Mouse (Mus musculus) heart, embryonic 16.5 days (tissue): ENCODE measurements around the gene Mindy4. TPM values are rescaled to one million over a fixed set of nuclear protein-coding genes. Genes with fewer than 3 reads are reported as not detected.

ENCODE experiments used
- ATAC-seq: fragments of 200-750 bp; cut with Nextera tagmentation; replicated peaks from 2 replicates; pipeline ENCODE4 v1.8.0; 2017; ENCODE audit warnings: moderate number of reproducible peaks; ENCODE audit not compliant: insufficient read depth, low FRiP score; ENCODE audit errors: extremely low read depth
- H3K27ac ChIP-seq: fragments of 300-500 bp; sonication (generic); 2 replicates; pipeline ENCODE4 v1.5.1; 2014; ENCODE audit warnings: mild to moderate bottlenecking, low read length, control low read depth, moderate library complexity
- H3K27me3 ChIP-seq: fragments of 300-500 bp; sonication (generic); 2 replicates; pipeline ENCODE4 v1.6.1; 2014; ENCODE audit warnings: low read length, mixed read lengths; ENCODE audit not compliant: control insufficient read depth, insufficient read depth
- H3K36me3 ChIP-seq: fragments of 300-500 bp; sonication (generic); 2 replicates; pipeline ENCODE4 v1.6.1; 2014; ENCODE audit not compliant: control insufficient read depth, insufficient read depth
- H3K4me1 ChIP-seq: fragments of 300-500 bp; sonication (generic); 2 replicates; pipeline ENCODE4 v1.6.1; 2014; ENCODE audit warnings: low read length, mixed read lengths; ENCODE audit not compliant: control insufficient read depth, insufficient read depth
- H3K4me2 ChIP-seq: fragments of 300-500 bp; sonication (generic); 2 replicates; pipeline ENCODE4 v1.6.1; 2014; ENCODE audit warnings: low read depth, mild to moderate bottlenecking, control low read depth, low read length
- H3K4me3 ChIP-seq: fragments of 300-500 bp; sonication (generic); 2 replicates; pipeline ENCODE4 v1.5.1; 2014; ENCODE audit warnings: mild to moderate bottlenecking, control low read depth, low read length
- H3K9ac ChIP-seq: fragments of 300-500 bp; sonication (generic); 2 replicates; pipeline ENCODE4 v1.6.1; 2014; ENCODE audit warnings: low read length, control low read depth
- H3K9me3 ChIP-seq: fragments of 300-500 bp; sonication (generic); replicated peaks from 2 replicates; pipeline ENCODE4 v1.6.1; 2016; ENCODE audit warnings: low read length; ENCODE audit not compliant: control insufficient read depth
- WGBS: fragments of 180-500 bp; shearing (Covaris S2); extraction: QIAGEN DNeasy Blood & Tissue Kit; methylation state at CpG from one replicate; pipeline ENCODE4 v1.1.7; 2014; 5-methylcytosine and 5-hydroxymethylcytosine counted together
- polyA plus RNA-seq: library from polyadenylated mRNA; unstranded; fragments of >200 nt; fragmentation: Nextera tagmentation; extraction: Ambion mirVana; gene quantifications from 2 replicates; pipeline ENCODE4 v1.2.1, GENCODE M21; 2015

Mindy4 gene
- 7.0 and 9.1 TPM in 2 replicates for polyA plus RNA-seq

GRCm38 (mm10) chr6:55202913-55203910 is at the start of gene Mindy4:
Mindy4 (plus strand) TSS chr6:55203383.
- Histone ChIP-seq H3K27me3 (no peaks in the 10 kb centered on the region), H3K27ac (peak within 1 kb of the TSS; percentile 90), H3K4me2 (peak within 1 kb of the TSS; percentile 88), H3K4me3 (peak within 1 kb of the TSS; percentile 72), H3K9me3 (no peaks in the 10 kb centered on the region), H3K4me1 (peaks cover 9% of the 10 kb centered on the region), H3K36me3 (no peaks in the 10 kb centered on the region), H3K9ac (peak within 1 kb of the TSS; percentile 78)
- 4% methylated on average over 31 of the region's 33 CpGs for WGBS
- ATAC-seq, result peak; percentile 96

GRCm38 (mm10) chr6:55159256-55159655 is 43.9 kb upstream of the Mindy4 start:
- Histone ChIP-seq H3K9ac (no peak overlapping the region), H3K4me3 (no peak overlapping the region), H3K4me1 (no peaks in the 10 kb centered on the region), H3K27me3 (no peaks in the 10 kb centered on the region), H3K36me3 (no peaks in the 10 kb centered on the region), H3K27ac (no peak overlapping the region), H3K9me3 (no peaks in the 10 kb centered on the region), H3K4me2 (no peak overlapping the region)
- WGBS, result 78% methylated on average over 1 of the region's 1 CpGs
- ATAC-seq, result no peak

DNA sequence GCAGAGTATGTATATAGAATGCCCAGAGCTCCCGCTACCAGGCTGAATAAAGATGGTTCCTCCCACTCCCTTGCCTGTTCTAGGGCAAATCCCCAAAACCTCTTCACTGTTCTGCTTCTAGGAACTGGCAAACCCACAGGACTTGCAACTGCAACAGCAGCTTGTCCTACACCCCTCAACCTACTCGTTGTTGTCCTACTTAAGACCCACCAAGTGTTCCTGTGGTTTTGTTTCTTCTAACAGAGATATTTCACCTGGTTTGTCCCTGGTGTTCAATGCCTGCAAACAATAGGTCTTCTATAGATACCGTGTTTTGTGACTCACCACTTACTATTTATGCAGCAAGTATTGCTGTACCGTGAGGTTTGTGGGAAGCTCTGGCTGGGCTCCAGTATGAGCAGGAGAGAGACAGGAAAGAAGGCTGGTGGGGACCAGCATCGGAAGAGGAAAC is 41.8 kb upstream of the Mindy4 start:
- H3K9me3 ChIP-seq, result no peaks in the 10 kb centered on the region
- H3K27ac ChIP-seq, result no peak overlapping the region
- 52% methylated on average over 5 of the region's 5 CpGs for WGBS
- no peak for ATAC-seq
- no peak overlapping the region for H3K4me2 ChIP-seq
- H3K4me3 ChIP-seq, result no peak overlapping the region
- no peak overlapping the region for H3K9ac ChIP-seq
- no peaks in the 10 kb centered on the region for H3K36me3 ChIP-seq
- H3K4me1 ChIP-seq, result no peaks in the 10 kb centered on the region
- no peaks in the 10 kb centered on the region for H3K27me3 ChIP-seq

DNA sequence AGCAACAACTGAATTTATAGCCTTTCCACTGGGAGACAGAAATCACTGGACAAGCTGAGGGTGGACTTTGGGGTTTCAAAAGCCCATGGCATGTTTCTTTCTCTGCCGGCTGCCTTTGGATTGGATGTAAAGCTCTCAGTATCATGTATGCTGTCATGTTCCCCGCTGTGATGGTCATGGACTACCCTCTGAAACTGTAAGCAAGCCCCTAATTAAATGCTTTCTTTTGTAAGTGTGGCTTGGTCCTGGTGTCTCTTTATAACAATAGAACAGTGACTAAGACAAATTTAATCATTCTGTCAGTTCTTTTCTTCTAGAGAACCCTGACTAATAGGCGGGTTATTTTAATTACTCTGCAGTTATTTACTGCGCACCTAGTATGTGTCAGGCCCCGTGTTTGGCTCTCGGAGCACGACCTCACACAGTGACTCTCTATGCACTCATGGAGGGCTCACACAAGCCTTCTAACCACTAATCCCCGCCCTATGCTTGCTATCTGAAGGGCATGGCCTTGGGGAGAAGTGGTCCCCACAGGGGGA is 40.1 kb upstream of the Mindy4 start:
- Histone ChIP-seq H3K4me3 (no peak overlapping the region), H3K27me3 (no peaks in the 10 kb centered on the region), H3K36me3 (no peaks in the 10 kb centered on the region), H3K4me2 (no peak overlapping the region), H3K4me1 (no peaks in the 10 kb centered on the region), H3K27ac (no peak overlapping the region), H3K9me3 (no peaks in the 10 kb centered on the region), H3K9ac (no peak overlapping the region)
- WGBS, result 74% methylated on average over 8 of the region's 8 CpGs
- ATAC-seq, result no peak

GRCm38 (mm10) chr6:55166777-55167463 is 36.3 kb upstream of the Mindy4 start:
- 46% methylated on average over 7 of the region's 7 CpGs for WGBS
- Histone ChIP-seq H3K9ac (no peak overlapping the region), H3K9me3 (no peaks in the 10 kb centered on the region), H3K27ac (no peak overlapping the region), H3K27me3 (0 out of 2 replicates have a peak, but pooled peaks cover 3% of the 10 kb centered on the region), H3K4me3 (no peak overlapping the region), H3K36me3 (no peaks in the 10 kb centered on the region), H3K4me2 (no peak overlapping the region), H3K4me1 (no peaks in the 10 kb centered on the region)
- ATAC-seq, result peak; percentile 53; the same call in 1 of the 2 replicates

DNA sequence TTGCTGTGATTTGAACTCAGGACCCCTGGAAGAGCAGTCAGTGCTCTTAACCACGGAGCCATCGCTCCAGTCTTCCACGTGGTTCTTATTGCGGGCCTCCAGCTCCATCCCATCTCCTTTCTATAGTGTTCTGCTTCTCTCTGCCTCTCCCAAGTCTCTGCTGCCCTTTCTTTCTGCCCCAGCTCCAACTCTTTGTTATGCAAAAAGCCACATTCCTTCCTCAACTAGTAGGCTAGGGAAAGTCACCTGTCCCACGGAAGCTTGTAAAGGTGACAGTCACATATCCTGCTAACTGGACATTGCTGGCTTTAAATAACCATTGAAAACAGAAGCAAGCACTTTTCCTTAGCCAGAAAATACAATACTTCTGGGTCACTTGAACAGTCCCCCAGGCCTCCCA is 33.4 kb upstream of the Mindy4 start:
- Histone ChIP-seq H3K36me3 (no peaks in the 10 kb centered on the region), H3K27me3 (0 out of 2 replicates have a peak, but pooled peaks cover 3% of the 10 kb centered on the region), H3K4me3 (no peak overlapping the region), H3K27ac (no peak overlapping the region), H3K4me1 (no peaks in the 10 kb centered on the region), H3K9me3 (no peaks in the 10 kb centered on the region), H3K4me2 (no peak overlapping the region), H3K9ac (no peak overlapping the region)
- 67% methylated on average over 5 of the region's 5 CpGs for WGBS
- ATAC-seq, result no peak

- Histone ChIP-seq H3K4me1 (peaks cover 2% of the 10 kb centered on the region; the same call in 1 of the 2 replicates), H3K27me3 (0 out of 2 replicates have a peak, but pooled peaks cover 3% of the 10 kb centered on the region), H3K4me2 (no peak overlapping the region), H3K27ac (no peak overlapping the region), H3K4me3 (no peak overlapping the region), H3K9ac (no peak overlapping the region), H3K9me3 (no peaks in the 10 kb centered on the region), H3K36me3 (no peaks in the 10 kb centered on the region)
- ATAC-seq, result no peak
- WGBS, result 52% methylated on average over 4 of the region's 4 CpGs
These were observed 31.5 kb upstream of the Mindy4 start for GRCm38 (mm10) chr6:55171638-55172037.

DNA sequence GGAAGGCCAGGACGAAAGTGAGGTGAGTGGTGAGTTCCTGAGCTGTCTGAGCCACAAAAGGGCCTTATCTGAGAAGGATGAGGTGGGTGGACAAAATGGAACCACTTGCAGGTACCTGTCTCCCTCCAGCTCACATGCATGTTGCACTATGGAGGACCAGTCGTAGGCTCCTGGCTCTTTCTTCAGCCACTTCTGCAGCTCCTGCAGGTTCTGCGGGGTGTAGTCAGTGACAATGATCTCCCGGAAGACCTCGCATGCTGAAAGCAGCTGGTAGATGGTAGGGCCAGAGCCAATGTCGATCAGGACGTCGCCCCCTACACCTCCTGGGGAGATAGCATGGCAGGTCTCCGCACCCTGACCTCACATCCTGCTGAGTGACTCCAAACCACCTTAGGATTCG is 30.0 kb upstream of the Mindy4 start:
- Histone ChIP-seq H3K27ac (no peak overlapping the region), H3K4me3 (no peak overlapping the region), H3K27me3 (0 out of 2 replicates have a peak, but pooled peaks cover 3% of the 10 kb centered on the region), H3K4me2 (no peak overlapping the region), H3K9me3 (no peaks in the 10 kb centered on the region), H3K36me3 (no peaks in the 10 kb centered on the region), H3K4me1 (peaks cover 2% of the 10 kb centered on the region; the same call in 1 of the 2 replicates), H3K9ac (no peak overlapping the region)
- 61% methylated on average over 10 of the region's 10 CpGs for WGBS
- no peak for ATAC-seq
